In the genomic region with DNA sequence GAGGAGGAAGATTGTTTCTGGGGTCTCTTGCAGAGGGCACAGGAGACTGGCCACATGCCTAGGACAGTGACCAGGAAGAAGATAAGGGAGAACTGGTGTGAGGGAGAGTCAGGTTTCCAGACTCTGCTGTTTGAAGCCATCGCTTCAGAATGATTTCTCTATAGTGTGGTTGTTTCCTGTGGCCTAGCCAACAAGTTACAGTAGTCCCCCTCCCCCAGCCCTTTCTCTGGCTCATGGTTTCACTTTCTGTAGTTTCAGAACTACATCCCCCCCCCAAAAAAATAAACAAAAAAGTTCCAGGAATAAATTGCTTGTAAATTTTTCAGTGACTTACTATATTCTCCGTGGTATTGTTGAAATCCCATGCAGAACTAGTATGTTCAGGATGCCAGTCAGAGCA, we compare ENCODE assay signal across 13 mouse cellular contexts.
"Had no signal": no experiment of that assay in that cellular context is flagged by ENCODE, and none has a peak within 500 bp of the region (broad histone marks: within the 10 kb centered on the region; RNA-seq: fewer than 3 reads in every experiment).

No protein-coding gene starts in this region.

- H3K4me2 ChIP-seq: intestine, embryonic 15.5 days; limb, embryonic 13.5 days; neural tube, embryonic 12.5 days had no signal

- H3K9ac ChIP-seq: intestine, embryonic 15.5 days; limb, embryonic 13.5 days; liver, embryonic 14.5 days; neural tube, embryonic 12.5 days had no signal

- ATAC-seq: intestine, embryonic 15.5 days had no signal

- H3K4me1 ChIP-seq: midbrain, embryonic 10.5 days had no signal

- DNase-seq: kidney, adult 18-20 months; kidney, postnatal 14 days; left cerebral cortex, postnatal 4 days; lung, postnatal 4 days; midbrain, embryonic 14.5 days; right cerebral cortex, postnatal 4 days; thymus, postnatal 25 days had no signal

- H3K4me3 ChIP-seq: intestine, embryonic 15.5 days; limb, embryonic 13.5 days; midbrain, embryonic 10.5 days; myocyte; neural tube, embryonic 12.5 days had no signal

- H3K27me3 ChIP-seq: intestine, embryonic 15.5 days; limb, embryonic 13.5 days; neural tube, embryonic 12.5 days had no signal

- H3K9me3 ChIP-seq: intestine, embryonic 15.5 days; limb, embryonic 13.5 days; midbrain, embryonic 10.5 days; neural tube, embryonic 12.5 days had no signal

- H3K27ac ChIP-seq: intestine, embryonic 15.5 days; limb, embryonic 13.5 days; liver, embryonic 14.5 days; midbrain, embryonic 10.5 days; neural tube, embryonic 12.5 days had no signal
